28 mouse cellular contexts compared by ENCODE assay signal in genomic region chr19:29466819-29467218, GRCm38 (mm10). TPM values are rescaled to one million over a fixed set of nuclear protein-coding genes. Genes with fewer than 3 reads are reported as not detected.
DNase-seq lines count a peak whose midpoint lies in the region; ATAC-seq lines count a peak whose summit lies in the region.
"Had no signal": no experiment of that assay in that cellular context is flagged by ENCODE, and none has a peak within 500 bp of the region (broad histone marks: within the 10 kb centered on the region; RNA-seq: fewer than 3 reads in every experiment).

No protein-coding gene starts in this region.

- WGBS in hindbrain, embryonic 10.5 days = 92% methylated on average over 9 of the region's 9 CpGs

- no peaks in the 10 kb centered on the region for H3K36me3 ChIP-seq in hindbrain, embryonic 10.5 days
- H3K36me3 ChIP-seq: embryonic facial prominence, embryonic 10.5 days; heart, embryonic 10.5 days; hindbrain, embryonic 13.5 days had no signal

- no peaks in the 10 kb centered on the region for H3K27me3 ChIP-seq in hindbrain, embryonic 10.5 days (ENCODE audit: insufficient read depth, poor library complexity, severe bottlenecking)
- H3K27me3 ChIP-seq: CH12.LX; forebrain, embryonic 13.5 days; hindbrain, embryonic 13.5 days; Patski had no signal

- no peaks in the 10 kb centered on the region for H3K9me3 ChIP-seq in hindbrain, embryonic 10.5 days
- H3K9me3 ChIP-seq: embryonic facial prominence, embryonic 10.5 days; forebrain, embryonic 13.5 days; heart, embryonic 10.5 days; hindbrain, embryonic 13.5 days had no signal

- no peak overlapping the region for H3K27ac ChIP-seq in hindbrain, embryonic 10.5 days
- H3K27ac ChIP-seq: embryonic facial prominence, embryonic 10.5 days; forebrain, embryonic 13.5 days; heart, embryonic 10.5 days; hindbrain, embryonic 13.5 days; hindbrain, postnatal 0 days had no signal

- peak; percentile 75 for DNase-seq in CD4-positive helper T cell, adult 2 months (ENCODE audit: low read depth, low spot score)
- DNase-seq in CD4-positive, CD25-positive, alpha-beta regulatory T cell, adult 2 months (ENCODE audit: low read depth, low spot score) = peak; percentile 81
- peak; percentile 39 to 49 for DNase-seq in natural killer cell, adult 2 months (ENCODE audit: low spot score in 2 of 2)
- DNase-seq in lung, postnatal 4 days = no peak
- no peak for DNase-seq in layer of hippocampus, adult 9-10 months (ENCODE audit: low spot score)
- DNase-seq in hindbrain, embryonic 10.5 days (ENCODE audit: low spot score) = no peak
- no peak for DNase-seq in embryo, embryonic 9.5 days (ENCODE audit: extremely low spot score)
- DNase-seq: adrenal gland, adult 8-10 months; adrenal gland, postnatal 36 days; cerebellum, adult 11 months; cerebellum, adult 9-10 months; cerebellum, postnatal 25 days; forebrain, postnatal 0 days; gastrocnemius, postnatal 14 days; heart, postnatal 10 days; heart, postnatal 4 days had no signal

- peak; percentile 33; the same call in 1 of the 2 replicates for ATAC-seq in common myeloid progenitor, adult 5-6 weeks (replicated peaks; ENCODE audit: low read depth, poor library complexity, severe bottlenecking)
- ATAC-seq: forebrain, embryonic 13.5 days; forebrain, postnatal 0 days; hindbrain, postnatal 0 days had no signal

- H3K4me3 ChIP-seq in hindbrain, embryonic 10.5 days = no peak overlapping the region
- H3K4me3 ChIP-seq: embryonic facial prominence, embryonic 10.5 days; forebrain, embryonic 13.5 days; heart, embryonic 10.5 days; hindbrain, embryonic 13.5 days had no signal

- H3K4me1 ChIP-seq in hindbrain, embryonic 10.5 days (replicated peaks) = peaks cover 11% of the 10 kb centered on the region

RNA-seq across cellular contexts. Expression of gene Ric1, which starts 55.3 kb away (rescaled TPM):
- 20.6 and 26.9 TPM in 2 replicates for total RNA-seq in common myeloid progenitor, adult 5-6 weeks (2017)
- 10.2 and 11.5 TPM in 2 replicates for polyA plus RNA-seq in hindbrain, embryonic 10.5 days (2016; fragmentation: Nextera tagmentation; extraction: Ambion mirVana)

RNA-seq across cellular contexts. Expression of gene Pdcd1lg2, which starts 56.1 kb away (rescaled TPM):
- 0.27 and 1.7 TPM in 2 replicates for total RNA-seq in common myeloid progenitor, adult 5-6 weeks (2017)
- not detected in 2 replicates for polyA plus RNA-seq in hindbrain, embryonic 10.5 days (2016; fragmentation: Nextera tagmentation; extraction: Ambion mirVana)
- total RNA-seq: adrenal gland, adult 8-10 months; adrenal gland, postnatal 36 days; gastrocnemius, adult 18-20 months; gastrocnemius, postnatal 14 days; heart, postnatal 10 days; heart, postnatal 4 days had no signal
- polyA plus RNA-seq: embryonic facial prominence, embryonic 10.5 days; embryonic facial prominence, embryonic 14.5 days; forebrain, embryonic 13.5 days; forebrain, postnatal 0 days; gonadal fat pad, adult 2 months; heart, embryonic 10.5 days; heart, embryonic 14.5 days; hindbrain, embryonic 13.5 days had no signal

Comparison
In these comparisons a context has a peak if more than half of its experiments do, and no peak if none do; other contexts are left out.
1. DNase-seq: peak in CD4-positive helper T cell, adult 2 months (single experiment), CD4-positive, CD25-positive, alpha-beta regulatory T cell, adult 2 months (single experiment) and natural killer cell, adult 2 months (2 of 2); none in lung, postnatal 4 days (0 of 2), layer of hippocampus, adult 9-10 months (single experiment), hindbrain, embryonic 10.5 days (single experiment) and embryo, embryonic 9.5 days (single experiment).